Mouse (Mus musculus): Measurements from ENCODE around the gene Zdhhc3. TPM values are rescaled to one million over a fixed set of nuclear protein-coding genes. Genes with fewer than 3 reads are reported as not detected.

The Zdhhc3 gene
- polyA plus RNA-seq, 1 experiment from 2014 or later = 93.5 TPM

- Histone ChIP-seq H3K27me3 (no peaks in the 10 kb centered on the region), H3K27ac (replicated peaks) (no peak overlapping the region), H3K4me1 (replicated peaks) (no peaks in the 10 kb centered on the region)
These were observed 54.2 kb downstream of the Zdhhc3 start for GRCm38 (mm10) chr9:123058724-123059292.

GRCm38 (mm10) chr9:123047665-123048064 is 65.3 kb downstream of the Zdhhc3 start:
- ATAC-seq (ENCODE audit: low FRiP score, low read depth) = no peak
- Histone ChIP-seq H3K4me1 (replicated peaks) (no peaks in the 10 kb centered on the region), H3K9me3 (no peaks in the 10 kb centered on the region), H3K36me3 (no peaks in the 10 kb centered on the region), H3K27ac (replicated peaks) (no peak overlapping the region), H3K4me2 (no peak overlapping the region), H3K27me3 (no peaks in the 10 kb centered on the region), H3K9ac (no peak overlapping the region), H3K4me3 (no peak overlapping the region)
- WGBS = 96% methylated on average over 1 of the region's 1 CpGs

More at GRCm38 (mm10) chr9:123058724-123059292, 54.2 kb downstream of the Zdhhc3 start:
- Histone ChIP-seq H3K36me3 (no peaks in the 10 kb centered on the region), H3K4me2 (no peak overlapping the region), H3K9ac (no peak overlapping the region), H3K4me3 (no peak overlapping the region), H3K9me3 (no peaks in the 10 kb centered on the region)
- no peak for ATAC-seq (ENCODE audit: low FRiP score, low read depth)

GRCm38 (mm10) chr9:123034426-123034825 is 78.6 kb downstream of the Zdhhc3 start, which contains the start of gene Tgm4:
Gene Tgm4 (plus strand): TSS chr9:123034726.
- Histone ChIP-seq H3K9ac (no peak within 1 kb of the TSS), H3K27me3 (no peaks in the 10 kb centered on the region), H3K36me3 (no peaks in the 10 kb centered on the region), H3K9me3 (no peaks in the 10 kb centered on the region), H3K4me3 (no peak within 1 kb of the TSS), H3K4me1 (replicated peaks) (no peaks in the 10 kb centered on the region), H3K27ac (replicated peaks) (no peak within 1 kb of the TSS), H3K4me2 (no peak within 1 kb of the TSS)
- ATAC-seq (ENCODE audit: low FRiP score, low read depth) = no peak
- 88% methylated on average over 4 of the region's 4 CpGs for WGBS

GRCm38 (mm10) chr9:123031496-123032246 is 81.3 kb downstream of the Zdhhc3 start:
- WGBS = 86% methylated on average over 13 of the region's 13 CpGs
- Histone ChIP-seq H3K9me3 (no peaks in the 10 kb centered on the region), H3K4me1 (replicated peaks) (no peaks in the 10 kb centered on the region), H3K27me3 (no peaks in the 10 kb centered on the region), H3K4me3 (no peak overlapping the region), H3K4me2 (no peak overlapping the region), H3K9ac (no peak overlapping the region), H3K36me3 (no peaks in the 10 kb centered on the region), H3K27ac (replicated peaks) (no peak overlapping the region)
- ATAC-seq (ENCODE audit: low FRiP score, low read depth) = no peak

GRCm38 (mm10) chr9:123024201-123024600 is 88.8 kb downstream of the Zdhhc3 start:
- Histone ChIP-seq H3K9ac (no peak overlapping the region), H3K4me2 (no peak overlapping the region), H3K9me3 (no peaks in the 10 kb centered on the region), H3K27me3 (no peaks in the 10 kb centered on the region), H3K4me1 (replicated peaks) (peaks cover 17% of the 10 kb centered on the region), H3K27ac (replicated peaks) (no peak overlapping the region), H3K4me3 (no peak overlapping the region), H3K36me3 (no peaks in the 10 kb centered on the region)
- 91% methylated on average over 2 of the region's 2 CpGs for WGBS
- ATAC-seq (ENCODE audit: low FRiP score, low read depth) = no peak

GRCm38 (mm10) chr9:123021636-123022379 is 91.2 kb downstream of the Zdhhc3 start:
- Histone ChIP-seq H3K4me3 (peak overlapping the region; percentile 54), H3K27me3 (no peaks in the 10 kb centered on the region), H3K4me1 (replicated peaks) (peaks cover 22% of the 10 kb centered on the region), H3K4me2 (peak overlapping the region; percentile 78), H3K9me3 (no peaks in the 10 kb centered on the region), H3K9ac (no peak overlapping the region), H3K27ac (replicated peaks) (peak overlapping the region; percentile 92), H3K36me3 (no peaks in the 10 kb centered on the region)
- ATAC-seq (ENCODE audit: low FRiP score, low read depth) = no peak; the same call in 1 of the 2 replicates
- WGBS = 41% methylated on average over 16 of the region's 24 CpGs

GRCm38 (mm10) chr9:123020995-123021631 is 91.9 kb downstream of the Zdhhc3 start, which contains the start of gene Tmem42:
Gene Tmem42 (plus strand): TSS chr9:123021326.
- H3K27me3 ChIP-seq = no peaks in the 10 kb centered on the region
- H3K4me2 ChIP-seq = peak within 1 kb of the TSS; percentile 78
- peak; percentile 96 for ATAC-seq (ENCODE audit: low FRiP score, low read depth)
- peak within 1 kb of the TSS; percentile 54 for H3K4me3 ChIP-seq
- H3K9me3 ChIP-seq = no peaks in the 10 kb centered on the region
- no peaks in the 10 kb centered on the region for H3K36me3 ChIP-seq
- under 1% methylated on average over 43 of the region's 69 CpGs for WGBS
- H3K9ac ChIP-seq = peak within 1 kb of the TSS; percentile 59
- H3K4me1 ChIP-seq (replicated peaks) = peaks cover 22% of the 10 kb centered on the region
- H3K27ac ChIP-seq (replicated peaks) = peak within 1 kb of the TSS; percentile 92

Other genes starting within 250 kb of the Zdhhc3 start
- gene Zfp445, start 247.2 kb downstream of the Zdhhc3 start, polyA plus RNA-seq (2015; fragmentation: Nextera tagmentation; extraction: Ambion mirVana) = 96.3 and 96.8 TPM in 2 replicates
- gene Zkscan7, start 227.5 kb downstream of the Zdhhc3 start, polyA plus RNA-seq (2015; fragmentation: Nextera tagmentation; extraction: Ambion mirVana) = 3.3 and 4.5 TPM in 2 replicates
- 18.3 and 19.5 TPM in 2 replicates for gene Zfp105, start 190.1 kb downstream of the Zdhhc3 start, polyA plus RNA-seq (2015; fragmentation: Nextera tagmentation; extraction: Ambion mirVana)
- 24.0 and 32.8 TPM in 2 replicates for gene 1110059G10Rik, start 162.2 kb downstream of the Zdhhc3 start, polyA plus RNA-seq (2015; fragmentation: Nextera tagmentation; extraction: Ambion mirVana)
- 13.4 and 17.4 TPM in 2 replicates for gene Kif15, start 162.2 kb downstream of the Zdhhc3 start, polyA plus RNA-seq (2015; fragmentation: Nextera tagmentation; extraction: Ambion mirVana)
- gene Tmem42, start 91.9 kb downstream of the Zdhhc3 start, polyA plus RNA-seq (2015; fragmentation: Nextera tagmentation; extraction: Ambion mirVana) = 27.2 and 28.2 TPM in 2 replicates
- 0.53 and 1.1 TPM in 2 replicates for gene Tgm4, start 78.5 kb downstream of the Zdhhc3 start, polyA plus RNA-seq (2015; fragmentation: Nextera tagmentation; extraction: Ambion mirVana)
- 78.1 and 79.3 TPM in 2 replicates for gene Exosc7, start within 50 bp of the Zdhhc3 start, polyA plus RNA-seq (2015; fragmentation: Nextera tagmentation; extraction: Ambion mirVana)
- gene Clec3b, start 37.7 kb upstream of the Zdhhc3 start, polyA plus RNA-seq (2015; fragmentation: Nextera tagmentation; extraction: Ambion mirVana) = 3.2 and 3.6 TPM in 2 replicates
- gene Cdcp1, start 102.8 kb upstream of the Zdhhc3 start, polyA plus RNA-seq (2015; fragmentation: Nextera tagmentation; extraction: Ambion mirVana) = 0.13 and 0.21 TPM in 2 replicates
- 45.3 and 53.2 TPM in 2 replicates for gene Tmem158, start 147.6 kb upstream of the Zdhhc3 start, polyA plus RNA-seq (2015; fragmentation: Nextera tagmentation; extraction: Ambion mirVana)

All from hindbrain, embryonic 15.5 days (tissue).